Mouse (Mus musculus) urinary bladder, postnatal 10 days (tissue): ENCODE results near the gene Pabpn1.

Experiments used
- DNase-seq: peaks from one replicate; pipeline ENCODE4 v3.0.0; 2022; ENCODE audit warnings: low spot score

Gene Pabpn1

GRCm38 (mm10) chr14:54893651-54894181 is 1.4 kb downstream of the Pabpn1 start:
- DNase-seq, result peak; percentile 91

GRCm38 (mm10) chr14:54894296-54895151 is 2.2 kb downstream of the Pabpn1 start:
- DNase-seq, result no peak

- DNase-seq, result no peak
Measured at GRCm38 (mm10) chr14:54897445-54897844, 5.1 kb downstream of the Pabpn1 start.

- no peak for DNase-seq
Measured at GRCm38 (mm10) chr14:54900383-54900782, 8.1 kb downstream of the Pabpn1 start.

GRCm38 (mm10) chr14:54903641-54904040 is 11.3 kb downstream of the Pabpn1 start:
- DNase-seq, result no peak

GRCm38 (mm10) chr14:54908682-54909081 is 16.4 kb downstream of the Pabpn1 start:
- DNase-seq, result no peak

GRCm38 (mm10) chr14:54912109-54912850 is 20.0 kb downstream of the Pabpn1 start:
- no peak for DNase-seq

GRCm38 (mm10) chr14:54912886-54913285 is 20.6 kb downstream of the Pabpn1 start, which contains the start of gene Slc22a17:
Gene Slc22a17 (minus strand): TSS chr14:54913132.
- DNase-seq, result no peak

GRCm38 (mm10) chr14:54913343-54913742 is 21.0 kb downstream of the Pabpn1 start:
- no peak for DNase-seq

GRCm38 (mm10) chr14:54920076-54920685 is 27.9 kb downstream of the Pabpn1 start:
- no peak for DNase-seq

- no peak for DNase-seq
Measured at GRCm38 (mm10) chr14:54924641-54925348, 32.5 kb downstream of the Pabpn1 start.

- DNase-seq, result peak; percentile 44
Measured at GRCm38 (mm10) chr14:54925349-54926342, 33.3 kb downstream of the Pabpn1 start, which contains the start of gene Efs. Gene Efs (minus strand): TSS chr14:54926126.

GRCm38 (mm10) chr14:54926401-54927158 is 34.3 kb downstream of the Pabpn1 start:
- no peak for DNase-seq

- no peak for DNase-seq
Measured at GRCm38 (mm10) chr14:54927296-54927695, 35.0 kb downstream of the Pabpn1 start.

GRCm38 (mm10) chr14:54929801-54930200 is 37.5 kb downstream of the Pabpn1 start:
- no peak for DNase-seq

GRCm38 (mm10) chr14:54930431-54930830 is 38.1 kb downstream of the Pabpn1 start:
- DNase-seq, result no peak

- no peak for DNase-seq
Measured at GRCm38 (mm10) chr14:54932645-54933150, 40.4 kb downstream of the Pabpn1 start, which contains the start of gene Il25. Gene Il25 (plus strand): TSS chr14:54932695.

GRCm38 (mm10) chr14:54935904-54936830 is 43.9 kb downstream of the Pabpn1 start, which contains the start of gene Cmtm5:
Gene Cmtm5 (plus strand): TSS chr14:54936261.
- no peak for DNase-seq
